Mouse (Mus musculus) c-Kit-positive CD71-positive TER-119-negative erythroid progenitor cells, embryonic 14.5 days (primary cell): ENCODE data around the gene Zfp362.
A peak's percentile ranks its signal among the peaks of the same experiment; 100 is the strongest.

Experiments
- DNase-seq: peaks from one replicate; pipeline ENCODE4 v3.0.0-alpha.2; 2013; ENCODE audit warnings: low read depth

Zfp362 gene

DNA sequence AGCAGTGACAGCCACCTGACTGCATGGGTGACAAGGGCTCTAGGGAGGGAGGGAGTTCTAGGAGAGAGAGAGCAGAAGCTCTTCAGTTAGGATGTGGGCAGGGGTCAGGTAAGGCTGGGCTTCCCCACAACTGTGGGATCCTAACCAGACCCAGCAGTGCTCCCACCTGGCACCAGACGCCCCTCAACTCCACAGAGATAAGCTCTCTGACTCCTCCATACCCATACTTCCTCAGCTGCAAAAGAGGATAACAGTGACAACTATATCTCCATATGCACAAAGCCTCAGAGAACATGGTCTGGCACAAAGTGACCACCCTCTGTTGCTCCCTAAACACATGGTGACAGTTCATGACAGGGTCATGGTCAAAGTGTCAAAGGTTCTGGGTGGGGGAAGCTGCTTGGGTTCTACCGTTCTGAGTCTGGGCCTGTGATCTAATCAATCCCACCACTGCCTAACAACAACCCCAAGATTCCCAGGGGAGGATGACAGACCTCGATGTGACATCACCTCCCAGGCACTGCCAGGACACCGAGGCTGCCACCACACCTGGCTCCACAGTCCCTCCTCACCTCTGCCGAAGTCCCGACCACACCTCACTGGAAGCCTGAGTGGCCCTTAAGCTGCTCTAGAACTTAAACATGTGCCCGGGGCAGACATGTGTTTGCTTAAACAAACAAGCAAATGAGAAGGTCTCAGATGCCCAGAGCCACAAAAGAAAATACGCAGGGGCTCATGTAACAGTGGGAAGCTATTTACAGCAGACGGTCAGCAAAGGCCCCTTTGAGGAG, 4.0 kb downstream of the Zfp362 start:
- DNase-seq, result no peak

DNA sequence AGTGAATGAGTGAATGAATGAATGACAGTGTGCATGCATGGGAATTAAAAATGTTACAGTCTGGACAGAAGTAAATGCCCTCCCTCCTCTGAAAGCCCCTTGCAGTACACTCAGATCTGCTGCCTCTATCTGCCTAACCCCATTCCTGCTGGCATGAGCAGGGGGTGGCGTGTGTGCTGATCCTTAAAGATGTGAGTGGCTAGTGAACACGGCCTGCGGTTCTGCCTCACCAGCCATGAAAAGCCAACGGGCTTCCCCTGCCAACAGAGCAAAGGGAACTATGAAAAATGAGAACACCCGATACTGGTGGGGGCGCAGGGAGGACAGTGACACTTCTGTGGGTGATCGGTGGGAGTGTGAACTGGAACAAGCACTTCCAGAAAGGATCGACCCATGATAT, 9.1 kb downstream of the Zfp362 start:
- no peak for DNase-seq

DNA sequence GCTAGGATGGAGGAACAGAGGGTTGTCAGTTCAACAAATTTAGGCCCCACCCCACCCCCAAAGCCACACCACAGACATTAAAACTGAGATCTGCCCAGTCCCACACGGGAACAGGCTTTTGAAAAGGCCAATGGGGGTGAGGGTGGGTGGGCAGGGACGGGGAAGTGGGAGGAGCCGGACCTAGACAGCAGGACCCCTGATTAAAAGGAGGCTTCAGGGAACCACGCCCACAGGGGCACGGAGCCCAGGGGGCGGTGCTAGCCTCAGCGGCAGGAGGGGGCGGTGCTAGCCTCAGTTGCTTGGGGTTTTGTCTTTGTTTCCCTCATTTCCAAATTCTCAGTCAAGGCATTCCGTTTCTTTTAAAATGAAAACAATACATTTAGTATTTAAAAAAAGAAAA, 10.2 kb downstream of the Zfp362 start:
- DNase-seq, result no peak

DNA sequence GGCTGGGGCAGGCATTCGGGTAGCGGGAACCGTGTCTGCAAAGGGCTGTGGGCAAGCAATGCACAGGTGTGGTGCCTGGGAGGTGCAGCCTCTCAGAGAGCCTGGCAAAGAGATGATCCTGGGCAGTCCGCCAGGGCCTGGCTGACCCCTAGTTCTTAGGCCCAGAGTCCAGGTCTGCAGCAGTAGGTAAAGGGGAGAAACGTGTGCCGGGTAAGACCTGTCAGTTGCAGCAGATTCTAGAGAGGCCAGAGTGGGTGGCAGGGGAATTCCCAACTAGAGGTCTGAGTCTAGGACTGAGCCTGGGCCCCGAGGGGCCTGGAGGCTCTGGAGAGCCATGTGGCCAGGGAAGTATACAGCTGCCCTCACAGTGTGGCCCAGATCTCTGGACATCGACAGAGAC, 11.6 kb downstream of the Zfp362 start:
- DNase-seq, result no peak

DNA sequence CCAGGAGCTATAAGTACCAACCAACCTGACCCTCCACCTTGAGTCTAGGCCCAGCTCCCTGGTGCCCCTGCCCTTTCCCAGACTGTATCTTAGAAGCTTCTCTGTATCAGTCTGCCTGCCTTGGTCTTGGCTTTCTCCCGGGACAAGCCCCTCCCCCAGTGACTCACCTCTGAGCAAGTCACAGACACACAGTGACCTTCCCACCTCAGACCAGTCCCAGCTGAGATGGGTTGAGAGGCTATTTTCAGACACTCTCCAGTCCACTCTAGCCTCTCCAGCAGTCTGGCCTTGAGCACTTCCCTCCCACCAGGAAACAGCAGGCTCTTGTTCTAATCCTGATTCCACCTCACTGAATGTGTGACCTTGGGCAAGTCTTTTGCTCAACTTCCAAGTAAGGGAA, 12.1 kb downstream of the Zfp362 start:
- no peak for DNase-seq

DNA sequence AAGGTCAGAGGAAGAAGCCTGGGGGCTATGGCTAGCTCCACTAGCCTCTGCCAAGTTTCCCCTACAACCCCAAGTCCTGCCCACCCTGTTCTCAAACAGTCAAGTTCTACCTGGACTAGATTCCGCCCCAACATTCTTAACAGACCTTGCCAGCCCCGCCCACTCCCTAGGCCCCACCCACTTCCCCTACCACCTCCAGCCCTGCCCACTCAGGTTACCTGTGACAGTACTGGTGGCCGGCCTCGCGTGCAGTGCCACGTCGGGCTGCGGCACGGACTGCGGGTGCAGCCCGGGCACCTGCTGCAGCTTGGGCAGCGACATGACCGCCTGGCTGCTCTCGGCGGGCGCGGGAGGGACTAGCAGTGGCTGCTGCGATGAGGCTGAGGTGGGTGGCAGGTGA, 16.2 kb downstream of the Zfp362 start:
- no peak for DNase-seq

DNA sequence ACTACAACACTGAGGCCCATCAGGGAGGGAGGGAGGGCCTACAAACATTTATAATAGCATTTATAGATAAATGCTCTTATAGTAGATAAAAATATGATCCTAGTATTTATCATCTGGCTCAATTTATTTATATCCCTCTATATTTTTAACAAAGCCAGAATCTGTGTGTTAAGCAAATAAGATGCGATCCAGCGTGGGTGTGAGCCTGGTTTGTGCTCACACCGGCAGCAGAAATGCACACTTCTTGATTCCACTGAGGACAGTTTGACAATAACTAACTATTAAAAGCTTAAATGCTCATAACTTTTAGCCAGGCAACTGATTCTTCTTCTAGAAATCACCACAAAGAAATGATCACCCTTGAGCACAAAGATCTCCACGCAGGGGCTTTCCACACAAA, 17.7 kb downstream of the Zfp362 start:
- DNase-seq, result no peak

DNA sequence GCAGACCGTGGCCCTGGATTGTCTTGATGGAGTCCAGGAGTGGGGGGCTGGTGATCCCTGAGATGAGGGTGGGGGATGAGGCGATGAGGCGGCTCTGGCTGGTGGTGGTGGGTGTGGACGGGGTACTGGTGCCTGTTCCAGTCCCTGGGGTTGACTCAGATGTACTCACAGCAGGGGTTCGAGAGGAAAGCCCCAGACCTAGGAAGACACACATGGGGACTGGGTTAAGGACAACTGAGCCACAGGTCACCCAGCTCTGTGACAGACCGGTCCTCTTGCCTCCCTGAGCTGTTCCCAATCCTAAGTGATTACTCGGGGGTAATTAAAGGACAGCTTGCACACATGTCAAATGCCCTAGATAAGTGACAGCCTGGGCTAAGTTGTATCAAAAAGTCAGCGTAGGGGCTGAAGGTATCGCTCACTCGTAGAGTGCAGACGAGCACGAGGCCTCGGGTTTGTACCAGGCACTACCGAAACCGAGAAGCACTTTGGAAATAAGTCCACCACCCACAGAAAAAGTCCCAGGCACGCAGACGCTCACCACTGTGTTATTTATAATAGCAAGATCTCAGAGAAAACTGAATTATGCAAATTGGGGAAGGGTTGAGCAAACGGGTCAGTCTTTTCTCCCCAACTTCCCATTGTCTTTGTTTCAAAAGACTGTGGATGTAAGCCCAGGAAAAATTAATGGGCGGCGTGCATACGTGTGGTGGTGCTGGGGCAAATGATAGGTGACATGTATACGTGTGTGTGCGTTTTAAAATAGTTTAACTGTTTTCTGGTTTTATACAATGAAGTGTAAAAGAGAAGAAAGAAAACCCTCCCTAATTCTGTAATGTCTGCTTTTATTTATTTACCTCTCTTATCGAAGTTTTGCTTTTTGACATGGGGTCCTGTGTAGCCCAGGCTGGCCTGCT, 18.6 kb downstream of the Zfp362 start:
- no peak for DNase-seq

DNA sequence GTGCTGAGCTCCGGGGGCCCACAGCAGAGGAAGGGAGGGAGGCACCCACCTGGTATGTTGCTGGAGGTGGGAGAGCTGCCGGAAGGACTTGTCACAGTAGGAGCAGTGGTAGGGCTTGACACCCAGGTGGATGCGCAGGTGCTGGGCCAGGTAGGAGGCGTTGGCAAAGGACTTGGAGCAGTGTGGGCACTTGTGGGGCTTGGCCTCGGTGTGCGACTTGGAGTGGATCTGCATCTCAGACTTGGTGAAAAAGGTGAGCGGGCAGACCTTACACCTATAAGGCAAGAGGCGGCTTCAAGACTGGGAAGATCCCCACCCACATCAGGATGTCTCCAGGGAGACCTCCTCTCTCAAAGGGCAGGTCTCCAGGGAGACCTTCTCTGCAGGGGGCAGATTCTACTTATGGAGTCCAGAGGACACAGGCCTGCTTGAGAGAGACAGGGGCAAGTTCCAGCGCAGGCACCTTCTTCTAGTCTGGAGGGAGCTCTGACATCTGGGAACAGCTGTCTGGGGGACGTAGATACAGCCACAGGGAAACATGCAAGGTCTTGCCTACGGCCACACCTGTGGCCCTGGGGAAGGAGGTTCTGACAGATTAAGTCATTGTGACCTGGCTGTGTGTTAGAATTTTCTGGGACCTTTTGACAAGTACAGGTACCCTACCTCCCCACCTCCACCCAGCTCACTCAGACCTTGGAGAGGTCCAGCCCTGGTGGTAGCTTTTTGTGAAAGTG, 19.8 kb downstream of the Zfp362 start:
- DNase-seq, result no peak

DNA sequence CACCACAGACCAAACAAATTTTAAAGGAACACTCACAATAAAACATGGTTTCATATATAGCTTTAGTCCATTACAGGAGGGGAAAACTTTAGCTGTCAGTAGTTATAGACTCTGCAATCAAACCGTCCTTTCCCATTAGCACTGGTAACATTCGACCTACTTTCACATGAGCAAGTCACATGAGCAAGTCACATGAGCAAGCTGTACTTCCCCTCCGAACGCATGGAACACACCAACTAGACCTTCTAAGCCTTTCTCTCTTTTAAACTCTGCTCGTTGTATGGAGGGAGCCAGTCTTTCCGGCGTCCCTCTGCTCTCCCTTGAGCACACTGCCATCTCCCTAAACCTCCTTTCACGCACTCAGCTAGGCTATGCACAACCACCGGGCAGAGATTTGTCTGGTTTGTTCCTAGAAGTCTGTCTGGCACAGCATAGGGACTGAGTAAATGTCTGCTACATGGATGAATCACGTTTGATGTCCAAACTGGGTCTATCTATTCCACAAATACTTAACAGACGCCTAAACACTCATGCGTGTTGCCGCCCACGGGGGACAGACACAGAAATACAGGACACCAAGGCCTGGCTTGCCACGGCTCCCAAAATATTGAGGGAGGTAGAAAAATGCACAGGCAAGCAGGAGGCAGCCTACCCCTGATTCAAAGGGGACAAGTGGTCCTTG, 20.8 kb downstream of the Zfp362 start:
- DNase-seq, result no peak

DNA sequence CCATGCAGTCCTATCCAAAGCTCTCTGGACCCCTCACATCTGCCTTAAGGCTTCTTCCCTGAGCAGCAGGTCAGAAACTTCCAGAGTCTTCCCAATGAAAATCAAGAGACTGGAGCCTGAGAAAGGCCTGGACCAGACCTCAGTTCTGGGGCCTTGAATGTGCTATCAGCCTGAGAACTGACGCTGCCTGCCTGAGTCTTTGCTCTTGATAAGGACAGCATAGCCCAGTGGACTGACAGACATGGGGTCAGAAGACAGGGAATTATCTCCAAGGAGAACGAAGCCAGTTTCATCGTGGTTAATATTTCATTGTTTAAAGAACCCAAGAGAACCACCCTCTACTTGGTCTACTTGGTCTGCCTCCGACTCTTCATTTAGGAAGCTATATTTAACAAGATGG, 23.2 kb downstream of the Zfp362 start:
- no peak for DNase-seq

DNA sequence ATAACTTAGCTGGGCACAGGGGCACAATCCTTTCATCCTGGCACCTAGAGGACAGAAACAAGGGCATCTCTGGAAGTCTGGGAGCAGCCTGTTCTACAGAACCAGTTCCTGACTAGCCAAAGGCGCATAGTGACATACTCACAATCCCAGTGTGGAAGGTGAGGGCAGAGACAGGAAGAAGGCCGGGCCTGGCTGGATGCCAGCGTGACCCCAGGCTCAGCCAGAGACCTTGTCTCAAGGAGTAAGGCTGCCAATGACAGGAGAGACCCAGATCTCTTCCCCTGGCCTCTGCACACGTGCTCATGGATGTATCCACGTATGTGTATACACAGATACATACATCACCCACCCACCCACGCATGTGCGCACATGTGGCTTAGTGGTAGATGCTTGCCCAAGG, 23.8 kb downstream of the Zfp362 start:
- DNase-seq, result no peak

DNA sequence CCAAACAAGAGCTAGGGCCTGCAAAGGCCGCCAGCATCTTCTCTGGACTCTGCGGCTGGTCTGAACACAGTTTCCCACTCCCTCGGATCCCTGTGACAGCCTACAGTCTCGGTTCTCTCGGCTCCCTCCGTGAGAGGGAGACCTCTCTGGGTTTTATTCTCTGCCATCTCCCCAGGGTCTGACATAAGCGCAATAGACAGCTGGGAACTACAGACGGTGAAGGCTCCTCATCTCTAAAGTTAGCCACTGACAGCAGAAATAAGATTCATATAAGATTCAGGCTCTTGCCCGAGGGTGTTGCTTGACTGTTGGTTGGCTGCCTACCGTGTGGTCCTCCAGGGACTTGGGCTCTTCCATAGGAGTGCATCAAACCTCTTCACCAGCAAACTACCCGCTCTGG, 28.3 kb downstream of the Zfp362 start:
- no peak for DNase-seq

DNA sequence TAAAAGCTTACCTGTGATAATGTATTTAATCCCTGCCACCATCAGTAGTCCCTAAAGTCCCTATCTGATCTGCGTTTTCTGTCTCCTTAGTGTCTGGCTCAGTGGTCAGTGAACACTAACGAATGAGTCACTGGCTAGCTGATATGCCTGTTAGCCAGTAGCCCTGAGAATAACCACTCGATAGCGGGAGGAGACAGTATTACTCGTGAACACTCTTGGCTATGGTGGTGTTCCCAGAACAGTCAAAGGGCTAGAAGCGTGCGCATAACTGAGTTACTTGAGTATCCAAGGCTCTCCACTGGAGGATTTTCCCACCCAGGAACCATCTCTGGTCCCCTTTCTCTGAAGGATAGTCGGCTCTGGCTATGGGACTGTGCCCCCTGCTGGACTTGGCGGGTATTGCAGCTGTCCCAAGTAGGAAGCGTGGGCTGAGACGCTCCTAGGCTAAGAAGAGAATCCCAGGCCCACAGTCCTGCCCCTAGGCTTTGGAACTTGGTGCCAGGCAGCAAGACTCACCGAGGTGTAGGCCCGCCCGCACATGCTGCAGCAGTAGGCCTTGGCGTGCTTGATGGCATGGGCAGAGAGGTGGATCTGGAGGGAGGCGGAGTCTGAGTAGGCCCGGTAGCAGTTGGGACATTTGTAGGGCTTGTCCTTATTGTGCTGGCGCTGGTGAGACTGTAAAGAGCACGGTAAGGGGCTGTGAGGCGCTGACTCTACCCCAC, 29.1 kb downstream of the Zfp362 start:
- DNase-seq, result peak; percentile 55

DNA sequence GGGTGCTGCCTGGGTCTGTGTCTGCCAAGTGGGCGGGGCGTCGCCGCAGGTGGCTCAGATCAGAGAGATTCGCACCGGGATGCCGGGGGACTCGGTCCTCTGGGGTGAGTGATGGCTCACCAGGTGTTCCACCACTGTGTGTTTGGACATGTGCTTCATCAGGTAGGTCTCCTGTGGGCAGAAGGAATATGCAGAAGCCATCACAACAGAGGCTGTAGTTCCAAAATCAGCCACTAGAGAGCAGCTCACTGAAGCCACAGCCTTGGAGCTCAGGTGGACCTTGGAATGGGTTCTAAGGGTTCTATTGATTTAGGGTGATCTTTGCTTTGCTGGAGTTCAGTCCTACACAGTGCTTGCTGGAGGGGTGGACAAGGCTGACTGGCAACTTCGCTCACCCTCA, 31.4 kb downstream of the Zfp362 start:
- no peak for DNase-seq

DNA sequence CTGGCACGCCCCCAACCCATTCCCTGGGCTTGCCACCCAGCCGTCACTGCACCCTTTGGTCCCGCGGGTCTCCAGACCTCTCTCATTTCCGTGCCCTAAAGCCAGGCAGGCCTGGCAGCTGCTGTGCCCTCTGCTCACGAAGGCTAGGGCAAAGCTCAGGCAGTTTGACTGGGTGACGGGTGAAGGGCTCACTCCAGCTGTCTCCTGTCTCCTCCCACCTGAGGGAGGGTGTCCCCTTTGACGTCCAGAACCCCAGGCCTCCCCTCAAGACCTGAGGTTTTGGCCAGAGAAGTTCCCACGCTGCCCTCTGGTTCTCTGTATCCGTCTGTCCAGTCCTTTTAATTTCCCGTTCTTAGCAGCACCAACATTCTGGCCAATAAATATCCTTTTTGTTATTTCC, 32.0 kb downstream of the Zfp362 start:
- no peak for DNase-seq

DNA sequence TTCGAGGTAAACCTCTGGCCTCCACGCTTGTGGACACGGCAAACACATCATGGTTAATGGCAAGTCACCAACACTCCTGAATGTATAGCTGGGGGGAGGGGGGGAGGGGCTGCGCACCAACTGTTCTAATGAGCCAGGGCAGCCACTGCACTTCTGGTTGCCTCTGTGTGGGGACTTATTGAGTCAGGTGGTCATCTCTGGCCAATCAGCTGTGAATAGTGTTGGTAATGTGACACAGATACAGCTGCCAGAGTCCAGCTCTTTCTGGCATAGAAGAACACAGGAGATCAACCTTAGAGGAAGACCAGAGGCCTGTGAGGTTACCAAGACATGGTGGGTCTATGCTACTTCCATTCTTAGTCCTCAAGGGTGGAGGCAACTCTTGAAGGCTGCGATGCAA, 35.1 kb downstream of the Zfp362 start:
- DNase-seq, result no peak

DNA sequence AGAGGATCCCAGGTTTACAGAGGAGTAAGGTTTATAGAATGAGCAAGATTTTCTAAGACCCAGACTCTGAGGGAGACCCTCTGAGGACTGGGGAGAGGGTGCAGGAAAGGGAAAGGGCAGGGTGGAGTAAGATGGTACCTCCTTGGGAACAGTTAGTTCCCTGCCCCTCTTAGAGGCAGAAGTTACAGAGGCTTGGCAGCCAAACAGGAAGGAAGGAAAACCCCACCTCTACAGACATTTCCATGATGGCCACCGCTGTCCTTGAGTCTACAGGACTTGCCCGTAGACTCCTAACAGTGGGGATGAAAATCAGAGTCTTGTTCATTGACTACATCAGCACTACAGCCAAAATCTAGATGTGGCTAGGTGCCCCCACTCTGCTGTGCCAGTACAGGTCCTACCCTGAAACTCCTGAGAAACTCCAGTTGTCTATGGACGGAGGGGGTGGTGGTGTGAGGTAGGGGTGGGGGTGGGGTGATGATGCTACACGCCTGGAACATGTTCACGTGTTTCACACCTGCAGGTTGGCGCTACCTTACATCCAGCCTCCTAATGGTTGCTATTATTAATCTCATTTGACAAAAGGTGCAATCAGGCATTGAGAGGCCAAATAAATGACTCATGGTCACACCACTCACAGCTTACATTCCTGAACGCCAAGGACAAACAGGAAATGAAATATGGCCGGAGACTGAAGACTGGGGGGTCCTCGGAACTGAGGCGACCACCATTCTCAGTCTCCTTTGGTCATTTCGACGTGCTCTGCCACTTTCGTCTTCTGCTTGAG, 36.1 kb downstream of the Zfp362 start:
- no peak for DNase-seq

DNA sequence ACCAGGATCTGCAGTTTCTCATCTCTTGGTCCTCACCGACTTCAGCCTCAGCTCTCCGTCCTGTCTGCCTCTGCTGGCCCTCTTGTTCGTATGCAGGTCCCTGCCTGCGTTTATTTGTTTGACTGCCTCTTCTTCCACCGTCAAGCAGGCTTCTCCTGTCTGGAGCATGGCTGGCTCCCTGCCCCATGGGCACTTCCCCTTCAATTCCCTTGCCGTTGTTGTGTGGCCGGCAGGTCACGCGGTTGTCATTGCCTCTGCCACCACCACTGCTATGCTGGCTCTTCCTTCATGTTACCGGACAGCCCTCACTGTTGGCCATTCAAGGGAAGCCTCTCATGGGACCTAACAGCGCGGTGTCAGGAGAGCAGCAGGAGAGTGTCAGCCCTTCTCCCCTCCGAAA, 37.7 kb downstream of the Zfp362 start:
- no peak for DNase-seq

DNA sequence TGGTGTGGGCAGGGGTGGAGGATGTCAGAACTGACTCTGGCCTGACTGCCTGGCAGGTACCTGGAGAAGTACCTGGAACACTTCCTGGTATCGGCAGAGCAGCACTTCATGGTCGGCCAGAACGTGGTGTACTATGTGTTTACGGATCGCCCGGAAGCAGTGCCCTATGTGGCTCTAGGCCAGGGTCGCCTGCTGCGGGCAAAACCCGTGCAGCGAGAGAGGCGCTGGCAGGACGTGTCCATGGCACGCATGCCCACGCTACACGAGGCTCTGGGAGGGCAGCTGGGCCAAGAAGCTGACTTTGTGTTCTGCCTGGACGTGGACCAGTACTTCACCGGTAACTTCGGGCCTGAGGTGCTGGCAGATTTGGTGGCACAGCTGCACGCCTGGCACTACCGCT, 38.9 kb downstream of the Zfp362 start:
- no peak for DNase-seq

DNA sequence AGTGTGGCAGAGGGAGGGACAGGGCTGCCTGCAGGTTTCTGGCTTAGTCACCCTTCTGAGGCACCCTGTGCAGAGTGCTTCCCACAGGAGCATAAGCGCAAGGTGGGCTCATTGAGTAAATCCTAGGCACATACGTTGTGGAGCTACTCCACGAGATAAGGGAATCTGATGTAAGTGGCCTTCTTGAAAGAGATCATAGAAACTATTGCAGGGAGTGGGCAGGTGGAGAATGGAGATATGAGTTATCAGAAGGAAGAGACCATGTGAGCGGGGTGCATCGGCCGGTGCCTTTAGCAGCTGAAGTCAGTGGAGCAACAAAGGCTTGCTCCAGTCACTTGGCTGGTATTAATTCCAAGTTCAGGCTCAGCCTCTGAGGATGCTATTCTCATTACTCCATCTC, 45.8 kb downstream of the Zfp362 start:
- peak; percentile 65 for DNase-seq
